Mouse (Mus musculus) urinary bladder, adult 2 months (tissue): Measurements from ENCODE around the gene Lhx2. TPM values are rescaled to one million over a fixed set of nuclear protein-coding genes. Genes with fewer than 3 reads are reported as not detected.

Source experiments
- DNase-seq: peaks from one replicate; pipeline ENCODE4 v3.0.0; 2022; ENCODE audit warnings: low spot score
- polyA plus RNA-seq: library from polyadenylated mRNA; depleted of rRNA; stranded (reverse); fragments of >200 nt; gene quantifications from 2 replicates; pipeline ENCODE4 v1.2.3, GENCODE M21; 2012

The Lhx2 gene
- polyA plus RNA-seq, 1 experiment, result not detected

GRCm38 (mm10) chr2:38359186-38359585 is 20.1 kb downstream of the Lhx2 start:
- DNase-seq, result peak; percentile 16

GRCm38 (mm10) chr2:38359811-38360210 is 20.7 kb downstream of the Lhx2 start:
- no peak for DNase-seq

DNA sequence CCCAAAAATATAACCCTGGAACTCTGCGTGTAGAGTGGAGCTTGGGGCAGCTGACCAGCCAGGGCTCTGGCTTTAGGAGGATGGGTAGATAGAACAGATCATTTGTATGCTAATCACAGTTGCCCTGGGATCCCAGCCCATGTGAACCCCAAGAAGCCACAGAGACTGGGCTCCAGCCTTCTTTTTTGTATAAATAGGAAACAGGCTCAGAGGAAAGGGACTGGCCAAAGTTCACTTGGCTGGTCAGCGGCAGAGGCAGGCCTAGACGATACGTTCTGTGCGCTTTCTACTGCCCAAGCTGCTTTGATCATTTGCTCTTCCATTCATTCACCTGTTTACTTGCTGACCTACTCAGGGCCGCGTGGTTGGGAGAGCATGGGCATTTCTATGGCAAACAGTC is 27.1 kb downstream of the Lhx2 start:
- no peak for DNase-seq

DNA sequence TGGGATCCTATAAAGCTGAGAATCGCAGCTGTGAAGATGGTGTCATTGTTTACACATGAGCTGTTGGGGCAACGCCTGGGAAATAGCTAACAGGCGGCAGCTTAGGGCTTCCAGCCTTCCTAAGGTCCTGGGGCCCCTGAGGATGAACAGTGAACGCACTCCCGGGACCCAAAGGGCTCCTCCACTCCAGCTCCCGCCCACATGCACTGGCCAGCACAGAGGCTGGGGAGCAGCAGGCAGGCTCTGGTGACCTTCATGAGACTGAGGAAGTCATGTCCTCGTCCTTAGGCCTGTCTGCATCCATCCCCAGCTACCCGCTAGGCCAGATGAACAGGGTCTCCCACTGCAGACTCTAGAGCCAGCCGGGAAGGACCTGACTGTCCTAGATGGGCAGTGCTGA is 27.9 kb downstream of the Lhx2 start:
- DNase-seq, result no peak

DNA sequence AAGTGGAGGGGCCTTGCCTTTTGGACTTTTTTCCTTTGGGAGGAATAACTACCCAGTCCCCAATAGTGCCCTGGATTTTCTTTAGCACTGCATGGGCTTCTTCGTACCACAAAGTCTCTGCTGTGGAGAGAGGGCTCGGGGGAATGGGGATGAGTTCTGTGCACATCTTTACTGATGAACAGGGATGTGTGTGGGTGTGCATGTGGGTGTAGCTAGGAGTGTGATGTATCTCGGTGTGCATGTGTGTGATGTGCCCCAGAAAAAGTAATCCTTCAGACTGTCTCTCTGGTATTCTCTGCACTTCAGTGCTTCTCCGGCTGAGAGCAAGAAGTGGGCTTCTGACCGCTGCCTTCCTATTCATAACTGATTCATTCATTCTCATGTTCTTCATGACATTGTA is 28.8 kb downstream of the Lhx2 start:
- no peak for DNase-seq

- DNase-seq, result no peak
These were observed 29.8 kb downstream of the Lhx2 start for GRCm38 (mm10) chr2:38368746-38369330.

DNA sequence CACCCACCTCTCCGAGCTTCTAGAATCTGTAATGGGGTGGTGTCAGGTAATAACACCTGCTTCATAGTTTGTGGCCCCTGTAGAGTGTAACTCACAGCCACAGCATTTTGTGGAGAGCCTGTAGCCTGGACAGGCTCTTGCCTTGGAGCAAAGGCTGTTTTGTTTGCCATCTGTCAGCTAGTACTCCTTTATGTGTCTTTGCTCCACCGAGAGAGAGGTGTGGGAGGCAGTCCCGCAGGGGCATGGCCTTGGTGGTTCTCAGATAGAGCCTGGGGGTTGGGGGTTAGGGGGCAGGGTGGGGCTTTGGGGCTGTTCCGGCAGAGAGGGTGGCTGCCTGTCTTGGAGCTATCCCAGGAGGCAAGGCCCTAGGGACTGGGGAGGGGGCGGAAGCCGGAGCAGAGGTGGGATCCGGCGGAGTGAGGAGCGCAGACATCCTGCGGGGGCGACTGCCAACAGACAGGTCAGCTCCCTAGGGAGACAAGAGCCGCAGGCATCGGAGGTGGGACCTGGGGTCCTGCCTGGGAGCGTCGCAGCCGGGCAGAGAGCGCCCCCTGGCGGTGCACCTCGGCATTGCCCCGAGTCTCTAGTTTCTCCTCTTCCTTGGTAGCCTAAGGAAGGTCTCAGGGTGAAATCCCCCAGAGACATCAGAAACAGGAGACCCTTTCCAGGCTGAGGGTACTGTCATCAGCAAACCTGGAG is 36.7 kb downstream of the Lhx2 start:
- DNase-seq, result no peak

- no peak for DNase-seq
These were observed 38.2 kb downstream of the Lhx2 start for GRCm38 (mm10) chr2:38377254-38377653.

DNA sequence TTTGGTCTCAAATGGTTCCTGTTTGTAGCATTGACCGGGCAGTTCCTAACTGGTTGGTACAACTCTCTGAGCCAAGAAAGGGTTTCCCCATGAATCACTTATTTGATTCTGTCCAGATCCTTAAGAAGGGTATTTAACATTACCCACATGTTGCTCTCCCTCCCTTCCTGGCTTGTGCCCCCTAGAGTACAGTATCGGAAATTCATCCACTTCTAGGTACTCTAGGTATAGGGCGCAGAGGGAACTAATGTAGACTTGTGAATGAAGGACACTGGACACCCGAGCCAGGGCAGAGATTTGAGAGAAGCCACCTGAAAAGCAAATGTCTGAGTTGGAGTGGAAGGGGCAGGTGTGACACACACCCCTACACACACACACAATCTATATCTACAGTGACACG is 39.3 kb downstream of the Lhx2 start:
- no peak for DNase-seq

DNA sequence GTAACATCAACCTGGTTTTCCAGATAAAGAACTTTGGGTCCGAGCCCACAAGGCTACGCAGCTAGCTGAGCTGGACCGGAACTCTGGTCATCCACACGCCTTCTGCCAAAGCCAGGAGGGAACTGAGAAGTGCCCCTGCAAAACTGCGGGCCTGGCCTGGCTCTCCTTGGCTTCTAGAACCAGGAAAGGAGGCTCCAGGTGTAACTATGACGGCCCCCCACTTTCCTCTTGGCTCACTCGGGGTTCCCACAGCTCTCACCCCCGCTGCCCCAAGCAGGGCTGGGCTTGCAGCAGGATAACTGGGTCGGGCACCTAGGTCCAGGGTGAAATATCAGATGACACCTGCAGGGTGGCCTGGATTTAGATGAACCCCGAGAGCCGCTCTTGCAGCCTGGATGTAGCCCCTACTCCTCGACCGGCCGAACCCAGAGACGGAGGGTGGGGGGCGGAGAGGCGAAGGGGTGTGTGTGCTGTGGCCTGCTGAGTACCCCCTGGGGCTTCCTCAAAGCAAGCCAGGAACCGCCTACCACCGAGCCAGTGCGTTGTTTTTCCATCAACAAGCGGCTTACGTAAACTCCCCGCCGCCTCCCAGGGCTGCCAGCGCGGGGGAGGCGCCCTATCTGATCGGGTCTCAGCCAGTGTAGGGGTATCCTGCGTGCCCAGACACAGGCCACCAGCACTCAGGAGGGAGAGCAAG is 39.9 kb downstream of the Lhx2 start:
- DNase-seq, result no peak

DNA sequence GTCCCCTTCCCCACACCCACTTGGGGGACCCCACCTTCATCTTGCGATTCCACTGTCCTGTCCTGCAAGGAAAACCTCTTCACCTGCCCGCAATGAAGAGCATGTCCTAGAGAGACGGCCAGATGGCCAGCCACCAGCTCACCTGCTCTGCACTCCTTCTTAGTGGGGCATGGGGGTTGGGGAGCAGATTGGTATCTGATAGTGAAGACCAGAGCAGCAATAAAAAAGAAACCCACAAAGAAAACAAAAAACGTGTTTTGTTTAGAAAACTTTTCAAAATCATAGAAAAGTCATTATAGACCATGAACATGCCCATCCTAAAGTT is 40.4 kb downstream of the Lhx2 start:
- no peak for DNase-seq

DNA sequence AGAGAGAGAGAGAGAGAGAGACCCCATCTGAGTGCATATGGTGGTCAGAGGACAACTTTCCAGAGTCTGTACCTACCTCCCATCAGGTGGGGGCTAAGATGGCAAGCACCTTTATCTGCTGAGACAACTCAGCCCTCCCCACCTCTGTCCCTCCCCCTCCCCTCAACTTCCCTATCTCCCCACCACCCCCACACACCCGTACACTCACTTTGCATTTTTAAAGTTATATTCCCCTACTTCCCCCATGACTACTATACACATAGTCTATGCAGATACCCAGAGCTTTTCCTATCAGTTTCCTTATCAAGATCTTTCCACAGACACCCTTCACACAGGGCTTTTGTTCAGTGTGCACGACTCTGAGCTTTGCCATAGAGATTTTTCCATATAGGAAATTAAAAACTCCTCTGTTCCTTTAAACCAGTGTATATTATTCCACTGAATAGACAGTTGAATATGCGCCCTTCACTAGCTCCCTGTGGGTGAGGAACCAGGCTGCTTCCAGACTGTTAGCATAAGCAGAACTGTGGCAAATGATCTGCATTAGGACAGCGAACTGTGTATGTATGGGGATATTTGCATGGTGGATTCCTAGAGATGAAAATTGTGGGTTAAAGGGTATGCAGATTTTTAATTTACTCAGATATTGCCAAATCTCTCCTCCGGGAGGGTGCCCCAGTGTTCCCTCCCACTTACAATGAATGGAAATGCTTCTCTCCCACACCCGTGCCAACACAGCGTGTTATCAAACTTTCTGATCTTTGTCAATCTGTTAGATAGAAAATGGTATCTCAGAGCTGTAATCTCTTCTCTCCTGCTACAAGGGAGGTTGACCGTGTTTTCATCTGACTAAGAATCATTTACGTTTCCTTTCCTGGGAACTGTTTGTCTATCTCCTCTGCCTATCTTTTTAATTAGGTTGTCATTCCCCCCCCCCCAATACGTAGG is 41.3 kb downstream of the Lhx2 start:
- no peak for DNase-seq

GRCm38 (mm10) chr2:38387568-38388262 is 48.6 kb downstream of the Lhx2 start:
- DNase-seq, result no peak

GRCm38 (mm10) chr2:38394977-38395868 is 56.1 kb downstream of the Lhx2 start:
- no peak for DNase-seq

DNA sequence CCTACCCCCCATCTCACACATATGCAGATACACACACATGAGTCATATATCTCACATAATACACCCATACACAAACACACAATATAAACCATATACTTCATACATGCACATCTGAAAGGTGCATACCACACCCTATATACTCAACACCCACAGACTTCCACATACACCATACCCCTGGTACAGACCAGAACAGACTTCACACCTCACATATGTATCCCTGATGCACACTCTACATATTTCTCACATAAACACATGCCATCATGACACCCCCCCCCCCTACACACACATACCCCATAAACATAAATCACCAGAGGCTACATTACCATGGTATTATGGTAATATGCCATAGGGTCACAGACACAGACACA is 56.8 kb downstream of the Lhx2 start:
- DNase-seq, result no peak

- DNase-seq, result no peak
These were observed 58.2 kb downstream of the Lhx2 start for GRCm38 (mm10) chr2:38397306-38397705.

DNA sequence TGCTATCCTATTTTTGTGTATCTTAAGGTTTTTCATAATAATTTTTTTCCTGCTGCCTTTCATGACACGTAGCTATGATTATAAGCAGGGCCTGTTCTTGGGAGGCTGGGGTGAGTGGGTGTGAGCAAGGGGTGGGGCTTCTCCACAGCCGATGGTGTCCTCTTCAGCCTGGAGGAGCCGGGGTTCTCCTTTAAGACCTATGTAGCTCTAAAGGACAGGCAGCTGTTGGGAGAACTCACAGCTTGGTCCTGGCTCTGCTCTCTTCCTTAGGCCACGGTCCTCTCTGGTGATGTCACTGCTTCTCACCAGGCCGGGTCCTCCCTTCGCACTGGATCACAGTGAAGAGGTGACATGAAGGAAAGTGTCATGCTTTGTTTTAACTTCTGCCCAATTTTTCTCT is 58.8 kb downstream of the Lhx2 start:
- DNase-seq, result no peak

DNA sequence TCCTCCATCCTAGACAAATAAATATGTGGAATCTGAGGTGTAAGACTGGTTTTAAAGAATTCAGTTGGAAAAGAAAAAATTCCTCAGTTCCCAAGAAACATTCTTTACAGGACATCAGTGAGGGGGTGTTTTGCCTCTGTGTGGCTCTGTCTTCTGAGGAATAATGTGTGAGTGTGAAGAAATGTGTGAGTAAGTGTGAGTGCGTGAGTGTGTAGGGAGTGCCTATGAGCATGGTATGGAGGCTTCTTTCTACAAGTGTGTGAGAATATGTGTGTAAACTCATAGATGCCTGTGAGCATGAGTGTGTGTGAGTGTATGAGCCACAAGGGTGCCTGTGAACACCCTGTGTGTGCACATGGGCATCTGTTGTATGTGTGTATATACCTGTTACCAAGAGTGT is 63.5 kb downstream of the Lhx2 start:
- no peak for DNase-seq

GRCm38 (mm10) chr2:38403231-38403630 is 64.2 kb downstream of the Lhx2 start:
- DNase-seq, result no peak

GRCm38 (mm10) chr2:38404007-38404596 is 65.0 kb downstream of the Lhx2 start:
- no peak for DNase-seq
